Mouse (Mus musculus): ENCODE data around the gene Rpp25. TPM values are rescaled to one million over a fixed set of nuclear protein-coding genes. Genes with fewer than 3 reads are reported as not detected.

Rpp25 gene
- polyA plus RNA-seq, 1 experiment, result 32.6 TPM

GRCm38 (mm10) chr9:57552139-57552887 lies 48.5 kb downstream of the Rpp25 start, which contains the start of gene Mpi:
Mpi (minus strand) TSS chr9:57552763.
- peak; percentile 50 to 86 for DNase-seq (ENCODE audit: extremely low spot score in 1 of 2, low spot score in 1 of 2)

- no peak for DNase-seq (ENCODE audit: extremely low spot score in 1 of 2, low spot score in 1 of 2)
Observed at GRCm38 (mm10) chr9:57553119-57553518, 49.3 kb downstream of the Rpp25 start.

DNA sequence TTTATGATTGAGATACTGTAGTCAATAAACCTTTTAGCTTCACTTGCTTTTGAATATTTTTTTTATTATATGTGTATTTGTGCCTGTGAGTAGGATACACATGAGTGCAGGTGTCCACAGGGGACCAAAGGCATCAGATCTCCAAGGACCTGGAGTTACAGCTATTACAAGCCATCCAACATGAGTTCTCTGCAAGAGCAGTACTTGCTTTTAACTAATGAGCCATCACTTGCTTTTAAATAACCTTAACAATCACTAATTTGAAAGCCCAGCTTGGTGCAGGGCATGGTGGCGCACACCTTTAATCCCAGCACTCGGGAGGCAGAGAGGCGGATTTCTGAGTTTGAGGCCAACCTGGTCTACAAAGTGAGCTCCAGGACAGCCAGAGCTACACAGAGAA lies 50.9 kb downstream of the Rpp25 start:
- no peak for DNase-seq (ENCODE audit: extremely low spot score in 1 of 2, low spot score in 1 of 2)

Other genes starting within 250 kb of the Rpp25 start
- gene 1700017B05Rik, start 241.4 kb upstream of the Rpp25 start, polyA plus RNA-seq (2012; rRNA removed), result 4.6 and 5.4 TPM in 2 replicates
- gene Ppcdc, start 63.9 kb upstream of the Rpp25 start, polyA plus RNA-seq (2012; rRNA removed), result 23.3 and 24.5 TPM in 2 replicates
- 343 and 371 TPM in 2 replicates for gene Scamp5, start 36.0 kb upstream of the Rpp25 start, polyA plus RNA-seq (2012; rRNA removed)
- 416 and 459 TPM in 2 replicates for gene Cox5a, start 17.2 kb downstream of the Rpp25 start, polyA plus RNA-seq (2012; rRNA removed)
- 10.9 and 14.5 TPM in 2 replicates for gene Fam219b, start 33.5 kb downstream of the Rpp25 start, polyA plus RNA-seq (2012; rRNA removed)
- 86.3 and 86.4 TPM in 2 replicates for gene Mpi, start 48.7 kb downstream of the Rpp25 start, polyA plus RNA-seq (2012; rRNA removed)
- gene Scamp2, start 56.9 kb downstream of the Rpp25 start, polyA plus RNA-seq (2012; rRNA removed), result 47.8 and 49.7 TPM in 2 replicates
- 45.3 and 53.0 TPM in 2 replicates for gene Ulk3, start 85.4 kb downstream of the Rpp25 start, polyA plus RNA-seq (2012; rRNA removed)
- 17.6 and 18.4 TPM in 2 replicates for gene Cplx3, start 102.3 kb downstream of the Rpp25 start, polyA plus RNA-seq (2012; rRNA removed)
- gene Lman1l, start 116.7 kb downstream of the Rpp25 start, polyA plus RNA-seq (2012; rRNA removed), result 0.08 and 0.12 TPM in 2 replicates
- 66.1 and 86.0 TPM in 2 replicates for gene Csk, start 149.6 kb downstream of the Rpp25 start, polyA plus RNA-seq (2012; rRNA removed)
- gene Cyp1a2, start 179.7 kb downstream of the Rpp25 start, polyA plus RNA-seq (2012; rRNA removed), result 1.1 TPM in 1 of 2 replicates, not detected in the other
- 0.08 TPM in 2 replicates for gene Cyp1a1, start 183.9 kb downstream of the Rpp25 start, polyA plus RNA-seq (2012; rRNA removed)
- gene Edc3, start 204.5 kb downstream of the Rpp25 start, polyA plus RNA-seq (2012; rRNA removed), result 12.3 and 13.3 TPM in 2 replicates

Data from frontal cortex, adult 2 months (tissue).